Mouse (Mus musculus) thymus, adult 2 months (tissue): ENCODE measurements around the gene Rapgefl1. TPM values are rescaled to one million over a fixed set of nuclear protein-coding genes. Genes with fewer than 3 reads are reported as not detected.

ENCODE experiments used
- DNase-seq: peaks from one replicate; pipeline ENCODE4 v3.0.0; 2021
- H3K27ac ChIP-seq: fragments of 200-500 bp; 2 replicates; pipeline ENCODE4 v1.5.1; 2012; ENCODE audit warnings: low read length, control low read depth; ENCODE audit not compliant: control insufficient read depth, insufficient read depth
- H3K27me3 ChIP-seq: fragments of 200-500 bp; 2 replicates; pipeline ENCODE4 v1.6.1; 2012; ENCODE audit warnings: mild to moderate bottlenecking, low read length, moderate library complexity, mixed read lengths; ENCODE audit not compliant: control insufficient read depth, insufficient read depth
- H3K36me3 ChIP-seq: fragments of 200-500 bp; 2 replicates; pipeline ENCODE4 v1.6.1; 2012; ENCODE audit warnings: mild to moderate bottlenecking, low read length, moderate library complexity; ENCODE audit not compliant: control insufficient read depth, insufficient read depth
- H3K4me1 ChIP-seq: fragments of 200-500 bp; replicated peaks from 2 replicates; pipeline ENCODE4 v1.6.1; 2012; ENCODE audit warnings: low read length; ENCODE audit not compliant: control insufficient read depth, insufficient read depth
- H3K4me3 ChIP-seq: fragments of 200-500 bp; 2 replicates; pipeline ENCODE4 v1.5.1; 2012; ENCODE audit warnings: mild to moderate bottlenecking, low read length, control low read depth, moderate library complexity; ENCODE audit not compliant: control insufficient read depth, insufficient read depth
- CTCF ChIP-seq: fragments of 200-500 bp; IDR thresholded peaks from 2 replicates; pipeline ENCODE4 v1.5.1; 2012; ENCODE audit warnings: mild to moderate bottlenecking, control low read depth, low read length, moderate library complexity, borderline replicate concordance; ENCODE audit not compliant: control insufficient read depth, poor library complexity, insufficient read depth; ENCODE audit errors: extremely low read depth
- POLR2A ChIP-seq: fragments of 200-500 bp; IDR thresholded peaks from 2 replicates; pipeline ENCODE4 v1.6.1; 2012; ENCODE audit warnings: mild to moderate bottlenecking, low read length, control low read depth, moderate library complexity; ENCODE audit not compliant: control insufficient read depth, poor library complexity, insufficient read depth; ENCODE audit errors: extremely low read depth
- WGBS: fragments of 180-500 bp; shearing (Covaris S2); methylation state at CpG from one replicate; pipeline ENCODE4 v1.1.7; 2018; 5-methylcytosine and 5-hydroxymethylcytosine counted together
- polyA plus RNA-seq: library from polyadenylated mRNA; depleted of rRNA; stranded (reverse); fragments of >200 nt; gene quantifications from 2 replicates; pipeline ENCODE4 v1.2.3, GENCODE M21; 2012

Gene Rapgefl1
- polyA plus RNA-seq, 1 experiment: 8.5 TPM

GRCm38 (mm10) chr11:98858759-98859731 lies 22.5 kb downstream of the Rapgefl1 start:
- no peak for TF ChIP-seq POLR2A
- TF ChIP-seq CTCF: peak; percentile 39; the same call in 1 of the 2 replicates
- WGBS: 42% methylated on average over 14 of the region's 14 CpGs
- Histone ChIP-seq H3K27ac (no peak overlapping the region), H3K4me3 (no peak overlapping the region), H3K4me1 (peaks cover 6% of the 10 kb centered on the region; the same call in 1 of the 2 replicates), H3K36me3 (no peaks in the 10 kb centered on the region), H3K27me3 (no peaks in the 10 kb centered on the region)
- peak; percentile 82 for DNase-seq

GRCm38 (mm10) chr11:98863028-98863750 lies 26.6 kb downstream of the Rapgefl1 start, which contains the start of gene Wipf2:
Wipf2 (plus strand) TSS chr11:98863638.
- H3K4me1 ChIP-seq: peaks cover 12% of the 10 kb centered on the region
- TF ChIP-seq POLR2A (no peak), CTCF (peak; percentile 87)
- H3K27me3 ChIP-seq: no peaks in the 10 kb centered on the region
- peak within 1 kb of the TSS; percentile 67 for H3K4me3 ChIP-seq
- peak; percentile 95 for DNase-seq
- peak within 1 kb of the TSS; percentile 10; the same call in 1 of the 2 replicates for H3K27ac ChIP-seq
- H3K36me3 ChIP-seq: peaks cover 11% of the 10 kb centered on the region; the same call in 1 of the 2 replicates
- 10% methylated on average over 38 of the region's 41 CpGs for WGBS

- WGBS: under 1% methylated on average over 39 of the region's 39 CpGs
- TF ChIP-seq CTCF (no peak), POLR2A (no peak)
- DNase-seq: peak; percentile 61
- peak overlapping the region; percentile 10; the same call in 1 of the 2 replicates for H3K27ac ChIP-seq
- peaks cover 11% of the 10 kb centered on the region; the same call in 1 of the 2 replicates for H3K36me3 ChIP-seq
- H3K4me3 ChIP-seq: peak overlapping the region; percentile 67
- H3K4me1 ChIP-seq: peaks cover 11% of the 10 kb centered on the region
- H3K27me3 ChIP-seq: no peaks in the 10 kb centered on the region
These were observed 27.3 kb downstream of the Rapgefl1 start for GRCm38 (mm10) chr11:98863751-98864429.

- Histone ChIP-seq H3K27ac (no peak overlapping the region), H3K4me3 (no peak overlapping the region), H3K27me3 (no peaks in the 10 kb centered on the region), H3K4me1 (peaks cover 9% of the 10 kb centered on the region), H3K36me3 (peaks cover 14% of the 10 kb centered on the region; the same call in 1 of the 2 replicates)
- DNase-seq: no peak
- WGBS: 96% methylated on average over 12 of the region's 12 CpGs
- TF ChIP-seq CTCF: no peak
- TF ChIP-seq POLR2A: no peak
These were observed 30.7 kb downstream of the Rapgefl1 start for GRCm38 (mm10) chr11:98867293-98867692.

GRCm38 (mm10) chr11:98869906-98870305 lies 33.3 kb downstream of the Rapgefl1 start:
- H3K27me3 ChIP-seq: no peaks in the 10 kb centered on the region
- no peak for TF ChIP-seq CTCF
- no peak for TF ChIP-seq POLR2A
- H3K36me3 ChIP-seq: peaks cover 14% of the 10 kb centered on the region; the same call in 1 of the 2 replicates
- 92% methylated on average over 8 of the region's 8 CpGs for WGBS
- no peak overlapping the region for H3K27ac ChIP-seq
- peaks cover 2% of the 10 kb centered on the region; the same call in 1 of the 2 replicates for H3K4me1 ChIP-seq
- no peak for DNase-seq
- H3K4me3 ChIP-seq: no peak overlapping the region

GRCm38 (mm10) chr11:98870791-98871190 lies 34.2 kb downstream of the Rapgefl1 start:
- peaks cover 8% of the 10 kb centered on the region for H3K4me1 ChIP-seq
- no peak overlapping the region for H3K4me3 ChIP-seq
- WGBS: 92% methylated on average over 5 of the region's 5 CpGs
- H3K27me3 ChIP-seq: no peaks in the 10 kb centered on the region
- H3K36me3 ChIP-seq: peaks cover 14% of the 10 kb centered on the region; the same call in 1 of the 2 replicates
- no peak overlapping the region for H3K27ac ChIP-seq
- no peak for TF ChIP-seq POLR2A
- TF ChIP-seq CTCF: no peak
- DNase-seq: no peak
